Mouse (Mus musculus): ENCODE results near the gene Rc3h2. TPM values are rescaled to one million over a fixed set of nuclear protein-coding genes. Genes with fewer than 3 reads are reported as not detected.

Gene Rc3h2
- polyA plus RNA-seq, 1 experiment from 2014 or later: 24.2 TPM

Other genes with a start within 250 kb of the Rc3h2 start
- gene Olfr365, start 234.7 kb downstream of the Rc3h2 start, polyA plus RNA-seq (2015; fragmentation: Nextera tagmentation; extraction: Ambion mirVana): not detected in 2 replicates
- gene Olfr366, start 211.3 kb downstream of the Rc3h2 start, polyA plus RNA-seq (2015; fragmentation: Nextera tagmentation; extraction: Ambion mirVana): not detected in 2 replicates
- gene Olfr368, start 96.4 kb downstream of the Rc3h2 start, polyA plus RNA-seq (2015; fragmentation: Nextera tagmentation; extraction: Ambion mirVana): not detected in 2 replicates
- gene Pdcl, start 63.6 kb downstream of the Rc3h2 start, polyA plus RNA-seq (2015; fragmentation: Nextera tagmentation; extraction: Ambion mirVana): 70.5 and 73.1 TPM in 2 replicates
- gene Zbtb26, start 20.2 kb upstream of the Rc3h2 start, polyA plus RNA-seq (2015; fragmentation: Nextera tagmentation; extraction: Ambion mirVana): 8.3 and 8.6 TPM in 2 replicates
- gene Zbtb6, start 20.3 kb upstream of the Rc3h2 start, polyA plus RNA-seq (2015; fragmentation: Nextera tagmentation; extraction: Ambion mirVana): 18.2 and 19.3 TPM in 2 replicates
- gene Rabgap1, start 20.4 kb upstream of the Rc3h2 start, polyA plus RNA-seq (2015; fragmentation: Nextera tagmentation; extraction: Ambion mirVana): 61.6 and 65.0 TPM in 2 replicates
- gene Gpr21, start 93.4 kb upstream of the Rc3h2 start, polyA plus RNA-seq (2015; fragmentation: Nextera tagmentation; extraction: Ambion mirVana): 20.3 and 22.9 TPM in 2 replicates